Mouse (Mus musculus) spleen, postnatal 36 days (tissue): ENCODE measurements around the gene Dynlrb2.

ENCODE experiments used
- DNase-seq, 2 experiments: peaks; one replicate each; pipeline ENCODE4 v3.0.0; 2022; ENCODE audit warnings: low spot score in 2 of 2, mixed read lengths in 1 of 2

The Dynlrb2 gene

DNA sequence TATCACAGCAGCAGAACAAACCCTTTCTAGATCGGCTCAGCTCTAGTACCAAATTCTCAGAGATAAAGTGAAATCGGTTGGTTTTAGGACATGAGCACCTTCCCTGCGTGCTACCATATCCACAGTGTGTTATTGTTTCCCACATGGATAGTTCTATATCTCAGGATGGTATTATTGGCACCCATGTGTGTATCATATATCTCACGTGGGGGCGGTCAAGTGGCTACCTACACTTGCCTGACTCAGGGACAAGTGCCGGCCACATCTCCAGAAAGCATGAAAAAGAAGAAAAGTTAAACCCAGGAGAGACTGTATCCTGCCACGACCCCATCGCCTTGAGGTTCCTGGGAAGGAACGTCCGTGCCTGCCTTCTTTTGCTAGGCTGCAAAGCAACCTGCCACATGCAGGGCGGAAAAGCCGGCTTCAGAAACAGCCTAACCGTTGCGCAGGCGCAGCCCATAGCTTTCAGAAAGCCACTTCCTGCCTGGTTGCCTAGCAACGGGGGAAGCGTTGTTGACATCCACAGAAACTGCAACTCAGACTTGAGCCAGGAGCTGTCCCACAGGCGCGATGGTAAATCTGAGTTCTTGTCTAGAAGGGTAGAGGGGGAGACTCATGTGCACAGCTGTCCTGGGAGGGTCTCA lies at the start of gene Dynlrb2:
Gene Dynlrb2, plus strand, starts transcription at position 498 of the 644 bp plus-strand sequence.
- peak; percentile 91 to 92 for DNase-seq

GRCm38 (mm10) chr8:116458569-116458968 lies 46.2 kb upstream of the Dynlrb2 start:
- no peak for DNase-seq

- no peak for DNase-seq
Observed at GRCm38 (mm10) chr8:116461472-116461871, 43.3 kb upstream of the Dynlrb2 start.

GRCm38 (mm10) chr8:116466586-116466985 lies 38.2 kb upstream of the Dynlrb2 start:
- no peak for DNase-seq

- DNase-seq = no peak
Observed at GRCm38 (mm10) chr8:116467027-116467426, 37.7 kb upstream of the Dynlrb2 start.

GRCm38 (mm10) chr8:116477941-116478340 lies 26.8 kb upstream of the Dynlrb2 start:
- peak; percentile 27 to 32 for DNase-seq

DNA sequence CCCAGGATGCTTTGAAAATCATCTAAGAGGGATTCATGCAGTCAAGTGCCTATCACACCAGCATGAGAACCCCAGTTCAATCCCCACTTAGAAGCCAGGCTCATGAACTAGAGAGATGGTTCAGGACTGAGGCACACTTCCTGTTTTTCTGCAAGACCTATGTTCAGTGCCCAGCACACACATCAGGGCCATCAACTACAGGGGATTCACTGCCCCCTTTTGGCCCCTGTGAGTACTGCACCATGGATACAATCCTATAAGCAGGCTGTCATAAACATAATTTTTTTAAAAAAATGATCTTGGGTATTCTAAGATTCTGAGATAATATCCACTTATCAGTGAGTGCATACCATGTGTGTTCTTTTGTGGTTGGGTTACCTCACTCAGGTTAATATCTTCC lies 26.1 kb upstream of the Dynlrb2 start:
- peak; percentile 14 to 18 for DNase-seq

DNA sequence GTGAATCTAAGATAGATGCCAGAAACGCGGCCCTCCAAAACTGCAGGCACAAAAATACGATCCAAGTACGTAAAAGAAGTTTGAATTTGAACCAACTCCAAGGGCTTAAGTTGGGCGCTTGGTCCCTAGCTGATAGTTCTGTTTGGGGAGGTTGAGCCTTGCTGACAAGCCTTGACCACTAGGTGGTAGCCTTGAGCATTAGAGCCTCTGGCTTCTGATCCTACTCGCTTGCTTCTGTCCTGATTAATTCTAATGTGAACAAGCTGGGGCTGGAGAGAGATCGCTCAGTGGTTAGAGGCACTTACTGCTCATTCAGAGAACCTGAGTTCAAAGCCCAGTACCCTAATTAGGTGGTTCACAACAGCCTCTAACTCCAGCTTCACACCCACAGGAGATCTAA lies 23.9 kb upstream of the Dynlrb2 start:
- peak; percentile 40 to 51 for DNase-seq

- DNase-seq = no peak
Observed at GRCm38 (mm10) chr8:116482738-116483137, 22.0 kb upstream of the Dynlrb2 start.

GRCm38 (mm10) chr8:116484087-116484486 lies 20.7 kb upstream of the Dynlrb2 start:
- no peak for DNase-seq

- DNase-seq = no peak
Observed at GRCm38 (mm10) chr8:116488546-116488945, 16.2 kb upstream of the Dynlrb2 start.

- no peak for DNase-seq
Observed at GRCm38 (mm10) chr8:116500057-116500809, 4.5 kb upstream of the Dynlrb2 start.

DNA sequence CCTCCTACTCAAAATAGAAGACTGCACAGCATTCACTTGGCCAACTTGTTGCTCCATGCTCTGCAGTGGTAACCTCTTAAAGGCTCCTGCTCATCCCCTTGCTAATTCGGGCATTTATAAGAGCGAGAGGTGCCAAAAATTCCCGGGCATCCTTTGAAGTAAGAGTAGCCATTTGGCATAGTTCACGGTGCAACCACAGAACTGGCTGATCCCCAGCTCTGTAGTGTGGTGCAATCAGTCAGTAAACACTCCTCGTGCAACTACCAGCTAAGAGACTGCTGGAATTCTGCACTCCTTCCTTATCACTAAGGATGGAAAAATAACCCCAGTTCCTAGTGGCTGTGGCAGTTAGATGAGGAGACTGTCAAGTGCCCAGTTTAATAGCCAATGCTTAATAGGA lies 3.9 kb downstream of the Dynlrb2 start:
- no peak for DNase-seq

DNA sequence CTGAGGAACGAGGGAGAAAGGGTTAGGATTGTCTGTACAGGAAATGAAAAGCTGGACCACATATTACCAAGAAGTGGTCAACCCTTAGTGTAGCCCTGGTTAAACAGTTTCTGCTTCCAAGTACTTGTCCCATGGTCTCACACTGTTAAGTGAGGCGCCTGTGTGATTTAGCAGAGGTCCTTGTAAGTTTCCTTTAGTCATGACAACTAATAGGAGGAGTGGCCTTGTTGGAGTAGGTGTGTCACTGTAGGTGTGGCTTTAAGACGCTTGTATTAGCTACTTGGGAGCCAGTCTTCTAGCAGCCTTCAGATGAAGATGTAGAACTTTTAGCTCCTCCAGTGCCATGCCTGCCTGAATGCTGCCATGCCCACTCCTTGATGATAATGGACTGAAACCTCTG lies 4.5 kb downstream of the Dynlrb2 start:
- DNase-seq = no peak

- no peak for DNase-seq
Observed at GRCm38 (mm10) chr8:116519676-116520075, 14.9 kb downstream of the Dynlrb2 start.

DNA sequence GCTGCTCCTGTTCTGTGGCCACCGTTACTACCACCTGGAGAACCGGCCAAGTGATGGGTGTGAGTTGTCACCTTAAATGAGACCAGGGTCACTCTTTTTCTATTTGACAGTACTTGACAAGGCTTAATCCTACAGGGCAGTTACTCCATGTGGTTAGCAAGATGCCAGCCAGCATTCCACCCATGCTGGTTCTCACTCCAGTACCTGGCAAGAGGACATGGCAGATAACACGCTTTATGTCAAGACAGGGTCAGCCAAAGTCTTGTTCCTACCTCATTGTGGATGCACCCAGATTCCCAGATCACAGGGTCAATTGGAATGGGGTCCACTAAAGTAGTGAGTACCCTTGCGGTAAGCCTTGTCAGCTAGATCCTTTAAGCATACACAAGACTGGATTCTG lies 16.4 kb downstream of the Dynlrb2 start:
- DNase-seq = no peak

DNA sequence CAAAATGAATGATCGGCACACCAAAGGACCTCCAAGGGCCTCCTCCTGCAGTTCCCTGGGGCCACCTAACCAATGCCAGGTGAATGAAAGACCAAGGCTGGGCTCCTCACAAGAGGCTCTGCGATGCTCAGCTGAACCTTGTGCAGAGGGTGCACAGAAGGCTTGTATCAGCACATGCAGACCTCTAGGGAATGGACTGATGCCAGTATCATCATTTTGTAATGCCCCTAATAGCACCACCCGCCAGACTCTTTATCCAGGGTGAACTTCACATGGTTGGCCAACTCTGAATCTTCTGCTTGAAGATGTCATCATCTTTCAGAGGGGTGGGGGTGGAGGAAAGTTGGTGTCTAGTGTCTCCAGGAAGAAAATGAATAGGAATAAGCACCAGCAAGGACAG lies 16.9 kb downstream of the Dynlrb2 start:
- no peak for DNase-seq

DNA sequence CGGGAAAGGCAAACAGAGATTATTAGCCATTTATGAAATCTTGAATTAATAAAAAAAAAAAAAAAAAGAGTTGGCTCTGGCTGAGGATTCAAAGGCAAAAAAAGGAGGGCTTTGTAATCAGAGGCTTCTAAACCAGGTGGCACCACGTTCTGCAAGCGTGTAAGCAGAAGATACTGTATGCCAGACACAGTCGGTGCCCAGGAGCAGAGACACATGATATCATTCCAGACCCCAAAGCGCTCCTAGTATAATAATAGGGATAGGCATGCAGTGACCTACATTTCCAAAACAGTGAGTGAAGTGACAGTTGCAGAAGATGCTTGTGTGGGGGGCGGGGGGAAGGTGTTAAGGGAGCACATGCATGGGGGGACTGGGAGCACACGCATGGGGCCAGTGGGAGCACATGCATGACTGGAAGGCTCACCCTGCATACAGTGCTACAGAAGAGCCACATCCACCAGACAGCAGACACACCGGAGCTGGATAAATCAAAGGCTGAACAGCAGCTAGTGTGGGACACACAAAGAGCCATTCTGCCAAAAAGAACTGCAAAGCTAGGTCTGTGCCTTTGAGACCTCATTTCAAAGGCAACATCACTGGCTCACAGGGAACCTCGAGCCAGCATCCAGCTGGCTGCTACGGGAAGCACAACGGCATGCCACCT lies 17.5 kb downstream of the Dynlrb2 start:
- DNase-seq = no peak

GRCm38 (mm10) chr8:116524915-116525314 lies 20.1 kb downstream of the Dynlrb2 start:
- DNase-seq = no peak

DNA sequence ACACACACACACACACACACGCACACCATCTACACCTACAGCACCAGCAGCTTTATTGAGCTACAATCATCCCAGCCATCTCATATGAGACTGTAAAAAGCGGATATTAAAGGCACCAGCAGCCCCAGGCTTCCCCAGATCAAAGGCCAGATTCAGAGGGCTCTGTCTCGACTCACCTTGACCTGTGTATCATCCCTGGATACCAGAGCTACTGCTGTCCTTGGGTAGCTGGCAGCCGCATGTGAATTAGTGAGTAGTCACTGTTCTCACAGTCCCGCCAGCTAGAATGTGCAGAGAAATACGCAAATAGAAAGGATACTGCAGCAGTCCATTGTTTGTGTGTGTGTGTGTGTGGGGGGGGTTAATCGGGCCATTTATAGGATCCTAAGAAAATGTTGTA lies 24.0 kb downstream of the Dynlrb2 start:
- no peak for DNase-seq

DNA sequence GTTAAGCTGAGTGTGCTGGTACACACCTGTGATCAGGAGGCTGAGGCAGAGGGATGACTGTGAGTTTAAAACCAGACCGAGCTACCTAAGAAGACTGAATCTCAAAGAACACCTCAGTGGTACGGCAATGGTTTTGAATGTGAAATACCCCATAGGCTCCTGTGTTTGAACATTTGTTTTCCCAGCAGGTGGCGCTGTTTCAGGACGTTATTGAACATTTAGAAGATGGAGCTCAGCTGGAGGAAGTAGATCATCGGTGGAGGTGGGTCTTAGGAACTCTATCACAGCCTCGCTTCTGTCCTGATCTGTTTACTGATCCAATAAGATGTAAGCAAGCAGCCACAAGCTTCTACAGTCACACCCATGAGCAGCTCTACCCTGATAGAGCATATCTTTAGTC lies 28.3 kb downstream of the Dynlrb2 start:
- DNase-seq = no peak

DNA sequence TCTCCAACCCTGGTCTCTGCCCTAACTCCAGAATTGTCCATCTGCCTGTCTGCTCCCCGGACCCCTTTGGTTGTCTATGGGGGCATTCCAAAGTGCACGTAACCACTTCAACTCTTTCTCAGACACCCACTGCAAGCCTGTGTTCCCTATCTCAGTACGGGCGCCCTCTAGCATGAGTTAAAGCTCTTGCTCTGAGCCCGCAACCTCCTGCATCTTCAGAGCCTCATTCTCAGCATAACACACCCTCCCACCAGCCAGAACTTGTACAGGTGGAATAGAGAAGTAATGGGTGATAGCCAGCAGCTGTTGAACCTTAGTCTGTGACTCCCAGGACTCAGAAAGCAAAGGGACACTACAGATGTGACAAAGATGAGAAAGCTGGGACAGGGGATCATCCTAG lies 32.0 kb downstream of the Dynlrb2 start:
- DNase-seq = no peak

DNA sequence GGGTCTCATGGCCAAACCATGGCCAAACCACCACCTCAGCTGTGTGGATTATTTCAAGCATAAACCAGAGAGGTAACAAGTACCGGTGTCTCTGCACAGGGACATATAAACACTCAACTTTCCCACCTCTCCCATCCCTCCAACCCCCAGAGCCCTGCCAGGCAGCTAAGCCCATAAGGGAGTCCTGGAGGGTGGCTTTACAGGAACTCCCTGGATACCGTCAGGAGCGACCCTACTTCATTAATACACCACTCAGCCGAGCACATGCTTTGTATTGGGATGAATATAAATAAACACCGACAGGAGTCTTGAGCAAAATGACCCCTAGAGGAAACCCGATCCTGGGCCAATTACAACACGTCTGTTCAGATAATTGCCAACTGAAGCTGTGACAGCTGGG lies 34.0 kb downstream of the Dynlrb2 start:
- DNase-seq = no peak
